Mouse (Mus musculus) heart, postnatal 4 days (tissue): Measurements from ENCODE around the gene Cdr2l. TPM values are rescaled to one million over a fixed set of nuclear protein-coding genes. Genes with fewer than 3 reads are reported as not detected.

Source experiments
- DNase-seq: peaks from one replicate; pipeline ENCODE4 v3.0.0; 2021
- total RNA-seq, 2 experiments: library from RNA; stranded (reverse); gene quantifications; 2 replicates each; pipeline ENCODE4 v1.2.3; 2021

The Cdr2l gene
- 10 to 100 TPM; 18.8 to 20.3 TPM for total RNA-seq

GRCm38 (mm10) chr11:115381743-115382539 lies at the start of gene Cdr2l:
Gene Cdr2l (plus strand): TSS chr11:115381916.
- peak; percentile 94 for DNase-seq

GRCm38 (mm10) chr11:115334531-115334930 lies 47.2 kb upstream of the Cdr2l start, which contains the start of gene Otop3:
Gene Otop3 (plus strand): TSS chr11:115334731.
- no peak for DNase-seq

- no peak for DNase-seq
Measured at GRCm38 (mm10) chr11:115335223-115335622, 46.5 kb upstream of the Cdr2l start.

- DNase-seq = no peak
Measured at GRCm38 (mm10) chr11:115336115-115336514, 45.6 kb upstream of the Cdr2l start.

- no peak for DNase-seq
Measured at GRCm38 (mm10) chr11:115337350-115337749, 44.4 kb upstream of the Cdr2l start.

- DNase-seq = no peak
Measured at GRCm38 (mm10) chr11:115337826-115338225, 43.9 kb upstream of the Cdr2l start.

- no peak for DNase-seq
Measured at GRCm38 (mm10) chr11:115341246-115341645, 40.5 kb upstream of the Cdr2l start.

- DNase-seq = no peak
Measured at GRCm38 (mm10) chr11:115341866-115342265, 39.9 kb upstream of the Cdr2l start.

- DNase-seq = no peak
Measured at GRCm38 (mm10) chr11:115344967-115345366, 36.7 kb upstream of the Cdr2l start.

- no peak for DNase-seq
Measured at GRCm38 (mm10) chr11:115345515-115345914, 36.2 kb upstream of the Cdr2l start.

- DNase-seq = no peak
Measured at GRCm38 (mm10) chr11:115348681-115349248, 33.0 kb upstream of the Cdr2l start.

- no peak for DNase-seq
Measured at GRCm38 (mm10) chr11:115349976-115350375, 31.7 kb upstream of the Cdr2l start.

- no peak for DNase-seq
Measured at GRCm38 (mm10) chr11:115353375-115353774, 28.3 kb upstream of the Cdr2l start.

- peak; percentile 82 for DNase-seq
Measured at GRCm38 (mm10) chr11:115354183-115354582, 27.5 kb upstream of the Cdr2l start.

- peak; percentile 84 for DNase-seq
Measured at GRCm38 (mm10) chr11:115358468-115358867, 23.2 kb upstream of the Cdr2l start.

GRCm38 (mm10) chr11:115359293-115359692 lies 22.4 kb upstream of the Cdr2l start:
- peak; percentile 33 for DNase-seq

- no peak for DNase-seq
Measured at GRCm38 (mm10) chr11:115359726-115360125, 22.0 kb upstream of the Cdr2l start.

GRCm38 (mm10) chr11:115364136-115364535 lies 17.6 kb upstream of the Cdr2l start:
- no peak for DNase-seq

GRCm38 (mm10) chr11:115366039-115366705 lies 15.5 kb upstream of the Cdr2l start:
- DNase-seq = no peak

GRCm38 (mm10) chr11:115366706-115367394 lies 14.9 kb upstream of the Cdr2l start:
- no peak for DNase-seq

GRCm38 (mm10) chr11:115367395-115367944 lies 14.2 kb upstream of the Cdr2l start, which contains the start of gene Hid1:
Gene Hid1 (minus strand): TSS chr11:115367756.
- DNase-seq = peak; percentile 77

- DNase-seq = no peak
Measured at GRCm38 (mm10) chr11:115370368-115370767, 11.3 kb upstream of the Cdr2l start.
